Mouse (Mus musculus): ENCODE measurements at regions not wholly inside any gene's neighbourhood (a gene's known extent, or its start where the extent isn't known, plus 50 kb on each side); places are given as distances from the start of the nearest gene placed in this dataset.
"Not testable (repeated sequence)": the region's sequence is repeated elsewhere in the genome, so short reads cannot be mapped to it uniquely, and the experiment has no call there.

GRCm38 (mm10) chr8:78065890-78066493 lies 147.1 kb upstream of the Ttc29 start:
- H3K27me3 ChIP-seq (ENCODE audit: control insufficient read depth, insufficient read depth, low read length), result peaks cover 10% of the 10 kb centered on the region; the same call in 1 of the 2 replicates

GRCm38 (mm10) chr8:78068087-78068910 lies 144.8 kb upstream of the Ttc29 start:
- H3K36me3 ChIP-seq (ENCODE audit: control insufficient read depth, insufficient read depth, low read length), result no peaks in the 10 kb centered on the region
- TF ChIP-seq POLR2A (IDR thresholded peaks at IDR 0.05; ENCODE audit: extremely low read depth, insufficient read depth, low read length) (no peak), CTCF (IDR thresholded peaks at IDR 0.05; ENCODE audit: low read depth, low read length) (no peak)
- H3K4me3 ChIP-seq (ENCODE audit: insufficient read depth, low read depth, low read length), result no peak overlapping the region
- H3K4me1 ChIP-seq (ENCODE audit: control insufficient read depth, insufficient read depth, low read length), result no peaks in the 10 kb centered on the region
- H3K27ac ChIP-seq (replicated peaks; ENCODE audit: insufficient read depth, low read depth, low read length), result no peak overlapping the region
- no peak overlapping the region for H3K9ac ChIP-seq (ENCODE audit: low read depth, low read length)
- WGBS, result 19% methylated on average over 13 of the region's 13 CpGs
- peaks cover 10% of the 10 kb centered on the region; the same call in 1 of the 2 replicates for H3K27me3 ChIP-seq (ENCODE audit: control insufficient read depth, insufficient read depth, low read length)
- no peak for DNase-seq (ENCODE audit: extremely low read depth, low read depth, low spot score)
- H3K79me2 ChIP-seq (ENCODE audit: control insufficient read depth, insufficient read depth, low read length), result no peaks in the 10 kb centered on the region

More at GRCm38 (mm10) chr8:78065890-78066493, 147.1 kb upstream of the Ttc29 start:
- no peaks in the 10 kb centered on the region for H3K4me1 ChIP-seq (ENCODE audit: control insufficient read depth, insufficient read depth, low read length)
- TF ChIP-seq CTCF (IDR thresholded peaks at IDR 0.05; ENCODE audit: low read depth, low read length) (no peak), POLR2A (IDR thresholded peaks at IDR 0.05; ENCODE audit: extremely low read depth, insufficient read depth, low read length) (no peak)
- H3K4me3 ChIP-seq (ENCODE audit: insufficient read depth, low read depth, low read length), result no peak overlapping the region
- no peak for DNase-seq (ENCODE audit: extremely low read depth, low read depth, low spot score)
- H3K79me2 ChIP-seq (ENCODE audit: control insufficient read depth, insufficient read depth, low read length), result no peaks in the 10 kb centered on the region
- H3K9ac ChIP-seq (ENCODE audit: low read depth, low read length), result no peak overlapping the region
- no peaks in the 10 kb centered on the region for H3K36me3 ChIP-seq (ENCODE audit: control insufficient read depth, insufficient read depth, low read length)
- H3K27ac ChIP-seq (replicated peaks; ENCODE audit: insufficient read depth, low read depth, low read length), result no peak overlapping the region
- WGBS, result 36% methylated on average over 10 of the region's 10 CpGs

- TF ChIP-seq POLR2A (IDR thresholded peaks at IDR 0.05; ENCODE audit: extremely low read depth, insufficient read depth, low read length), result no peak
- no peak for TF ChIP-seq CTCF (IDR thresholded peaks at IDR 0.05; ENCODE audit: low read depth, low read length)
- no peak overlapping the region for H3K9ac ChIP-seq (ENCODE audit: low read depth, low read length)
- H3K4me1 ChIP-seq (ENCODE audit: control insufficient read depth, insufficient read depth, low read length), result no peaks in the 10 kb centered on the region
- DNase-seq (ENCODE audit: extremely low read depth, low read depth, low spot score), result no peak
- WGBS, result 73% methylated on average over 7 of the region's 7 CpGs
- H3K79me2 ChIP-seq (ENCODE audit: control insufficient read depth, insufficient read depth, low read length), result no peaks in the 10 kb centered on the region
- H3K27me3 ChIP-seq (ENCODE audit: control insufficient read depth, insufficient read depth, low read length), result 0 out of 2 replicates have a peak, but pooled peaks cover 1% of the 10 kb centered on the region
- H3K4me3 ChIP-seq (ENCODE audit: insufficient read depth, low read depth, low read length), result no peak overlapping the region
- no peak overlapping the region for H3K27ac ChIP-seq (replicated peaks; ENCODE audit: insufficient read depth, low read depth, low read length)
- H3K36me3 ChIP-seq (ENCODE audit: control insufficient read depth, insufficient read depth, low read length), result no peaks in the 10 kb centered on the region
These were observed 139.3 kb upstream of the Ttc29 start for GRCm38 (mm10) chr8:78073821-78074220.

DNA sequence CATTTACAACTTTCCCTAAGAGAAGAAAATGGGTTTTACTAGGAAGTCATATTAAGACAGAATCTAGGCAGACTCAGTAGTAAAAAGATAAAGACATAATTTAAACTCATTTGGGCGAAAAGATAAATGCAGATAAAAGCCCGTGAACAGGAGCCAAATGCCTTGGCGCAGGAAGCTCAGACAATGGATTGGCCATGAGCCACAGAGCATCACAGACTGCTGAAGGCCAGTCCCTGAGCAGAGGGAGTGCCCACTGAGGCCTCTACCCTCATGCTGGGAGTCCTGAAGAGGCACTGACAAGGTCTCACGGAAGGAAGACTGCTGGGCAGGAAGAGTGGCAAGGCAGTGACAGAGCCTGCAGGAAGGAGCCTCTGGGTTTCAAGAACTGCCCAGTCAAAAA lies 136.0 kb upstream of the Ttc29 start:
- Histone ChIP-seq H3K4me1 (ENCODE audit: control insufficient read depth, insufficient read depth, low read length) (no peaks in the 10 kb centered on the region), H3K79me2 (ENCODE audit: control insufficient read depth, insufficient read depth, low read length) (no peaks in the 10 kb centered on the region), H3K9ac (ENCODE audit: low read depth, low read length) (no peak overlapping the region), H3K4me3 (ENCODE audit: insufficient read depth, low read depth, low read length) (no peak overlapping the region), H3K27me3 (ENCODE audit: control insufficient read depth, insufficient read depth, low read length) (peaks cover 3% of the 10 kb centered on the region; the same call in 1 of the 2 replicates), H3K27ac (replicated peaks; ENCODE audit: insufficient read depth, low read depth, low read length) (no peak overlapping the region), H3K36me3 (ENCODE audit: control insufficient read depth, insufficient read depth, low read length) (no peaks in the 10 kb centered on the region)
- DNase-seq (ENCODE audit: extremely low read depth, low read depth, low spot score), result no peak
- 44% methylated on average over 4 of the region's 4 CpGs for WGBS
- TF ChIP-seq CTCF (IDR thresholded peaks at IDR 0.05; ENCODE audit: low read depth, low read length) (no peak), POLR2A (IDR thresholded peaks at IDR 0.05; ENCODE audit: extremely low read depth, insufficient read depth, low read length) (no peak)

DNA sequence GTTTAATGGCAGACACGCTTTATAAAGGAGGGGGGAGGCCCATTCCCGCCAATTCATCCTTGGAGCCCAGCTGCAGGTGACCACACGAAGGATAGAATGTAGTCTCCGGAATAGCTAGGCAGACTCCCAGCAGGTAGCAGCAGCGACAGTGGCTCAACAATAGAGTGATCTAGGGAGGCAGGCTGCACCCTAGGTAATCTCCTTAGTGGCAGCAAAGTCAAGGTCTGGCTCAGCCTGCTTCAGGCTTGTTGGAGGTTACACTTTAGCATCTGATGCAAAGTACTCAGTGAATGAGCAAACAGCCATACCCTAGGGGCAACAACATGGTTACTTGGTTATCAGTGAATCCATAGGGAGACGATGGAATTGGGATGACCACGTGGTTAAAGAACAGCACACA lies 131.7 kb upstream of the Ttc29 start:
- H3K4me3 ChIP-seq (ENCODE audit: insufficient read depth, low read depth, low read length); H3K27ac ChIP-seq (replicated peaks; ENCODE audit: insufficient read depth, low read depth, low read length); H3K27me3 ChIP-seq (ENCODE audit: control insufficient read depth, insufficient read depth, low read length); DNase-seq (ENCODE audit: extremely low read depth, low read depth, low spot score); H3K79me2 ChIP-seq (ENCODE audit: control insufficient read depth, insufficient read depth, low read length); H3K4me1 ChIP-seq (ENCODE audit: control insufficient read depth, insufficient read depth, low read length); H3K9ac ChIP-seq (ENCODE audit: low read depth, low read length); H3K36me3 ChIP-seq (ENCODE audit: control insufficient read depth, insufficient read depth, low read length): not testable (repeated sequence)
- WGBS, result 63% methylated on average over 7 of the region's 7 CpGs

DNA sequence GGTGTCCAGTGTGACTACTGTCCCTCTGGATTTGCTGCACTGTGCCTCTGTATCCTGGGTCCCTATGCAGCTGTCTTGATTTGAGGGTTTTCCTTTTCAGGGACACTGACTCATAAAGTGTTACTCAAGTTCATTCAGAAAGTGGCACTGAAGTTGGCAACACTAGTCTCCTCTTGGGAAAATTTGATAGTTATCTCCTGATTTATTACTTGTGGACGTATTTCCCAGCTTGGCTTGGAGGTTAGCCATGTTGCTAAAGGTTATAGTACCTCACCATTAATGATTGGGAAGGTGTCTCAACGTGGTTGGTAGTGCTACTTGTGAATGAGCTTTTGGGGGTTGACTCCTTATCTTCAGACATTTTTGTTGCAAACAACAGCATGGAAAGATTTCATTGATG lies 130.1 kb upstream of the Ttc29 start:
- Histone ChIP-seq H3K9ac (ENCODE audit: low read depth, low read length) (no peak overlapping the region), H3K27me3 (ENCODE audit: control insufficient read depth, insufficient read depth, low read length) (peaks cover 3% of the 10 kb centered on the region; the same call in 1 of the 2 replicates), H3K36me3 (ENCODE audit: control insufficient read depth, insufficient read depth, low read length) (no peaks in the 10 kb centered on the region), H3K4me3 (ENCODE audit: insufficient read depth, low read depth, low read length) (no peak overlapping the region), H3K4me1 (ENCODE audit: control insufficient read depth, insufficient read depth, low read length) (no peaks in the 10 kb centered on the region), H3K79me2 (ENCODE audit: control insufficient read depth, insufficient read depth, low read length) (no peaks in the 10 kb centered on the region), H3K27ac (replicated peaks; ENCODE audit: insufficient read depth, low read depth, low read length) (no peak overlapping the region)
- WGBS, result 66% methylated on average over 2 of the region's 2 CpGs
- DNase-seq (ENCODE audit: extremely low read depth, low read depth, low spot score), result no peak
- no peak for TF ChIP-seq POLR2A (IDR thresholded peaks at IDR 0.05; ENCODE audit: extremely low read depth, insufficient read depth, low read length)
- no peak for TF ChIP-seq CTCF (IDR thresholded peaks at IDR 0.05; ENCODE audit: low read depth, low read length)
